Mouse (Mus musculus): ENCODE measurements around the gene Exd2. TPM values are rescaled to one million over a fixed set of nuclear protein-coding genes. Genes with fewer than 3 reads are reported as not detected.

Exd2 gene
- polyA plus RNA-seq, 1 experiment: 128 TPM

GRCm38 (mm10) chr12:80531585-80531984 lies 68.7 kb downstream of the Exd2 start:
- peaks cover 22% of the 10 kb centered on the region for H3K4me1 ChIP-seq (ENCODE audit: control insufficient read depth, insufficient read depth, low read length)
- H3K4me3 ChIP-seq (ENCODE audit: insufficient read depth, low read length): no peak overlapping the region
- H3K27ac ChIP-seq (ENCODE audit: insufficient read depth, low read length): no peak overlapping the region
- TF ChIP-seq CTCF (IDR thresholded peaks at IDR 0.05; ENCODE audit: extremely low read depth, insufficient read depth, low read length) (no peak), POLR2A (IDR thresholded peaks at IDR 0.05; ENCODE audit: extremely low read depth, insufficient read depth, low read length) (no peak)

DNA sequence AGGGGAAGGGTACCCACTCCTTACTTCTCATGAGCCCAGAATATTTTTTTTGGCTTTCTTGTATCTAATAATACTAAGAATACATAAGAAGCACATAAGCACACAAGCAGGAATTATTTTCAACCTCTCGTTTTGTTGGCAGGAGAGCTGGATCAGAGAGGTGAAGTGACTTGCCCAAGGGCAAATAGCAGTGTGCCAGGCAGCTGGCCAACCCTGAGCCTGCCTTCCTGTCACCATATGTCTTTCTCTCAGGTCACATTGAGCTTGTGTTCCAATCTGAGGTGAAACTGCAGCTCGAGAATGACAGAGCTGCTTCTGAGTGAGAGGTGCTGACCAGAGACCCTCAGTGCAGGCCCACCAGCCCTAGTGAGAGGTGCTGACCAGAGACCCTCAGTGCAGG lies 71.0 kb downstream of the Exd2 start:
- H3K4me1 ChIP-seq (ENCODE audit: control insufficient read depth, insufficient read depth, low read length): peaks cover 17% of the 10 kb centered on the region
- H3K4me3 ChIP-seq (ENCODE audit: insufficient read depth, low read length): no peak overlapping the region
- no peak overlapping the region for H3K27ac ChIP-seq (ENCODE audit: insufficient read depth, low read length)
- no peak for TF ChIP-seq POLR2A (IDR thresholded peaks at IDR 0.05; ENCODE audit: extremely low read depth, insufficient read depth, low read length)
- TF ChIP-seq CTCF (IDR thresholded peaks at IDR 0.05; ENCODE audit: extremely low read depth, insufficient read depth, low read length): no peak

GRCm38 (mm10) chr12:80537313-80537712 lies 74.4 kb downstream of the Exd2 start:
- Histone ChIP-seq H3K27ac (ENCODE audit: insufficient read depth, low read length) (no peak overlapping the region), H3K4me1 (ENCODE audit: control insufficient read depth, insufficient read depth, low read length) (peaks cover 10% of the 10 kb centered on the region), H3K4me3 (ENCODE audit: insufficient read depth, low read length) (no peak overlapping the region)
- TF ChIP-seq POLR2A (IDR thresholded peaks at IDR 0.05; ENCODE audit: extremely low read depth, insufficient read depth, low read length) (no peak), CTCF (IDR thresholded peaks at IDR 0.05; ENCODE audit: extremely low read depth, insufficient read depth, low read length) (no peak)

GRCm38 (mm10) chr12:80538311-80538710 lies 75.4 kb downstream of the Exd2 start:
- TF ChIP-seq POLR2A (IDR thresholded peaks at IDR 0.05; ENCODE audit: extremely low read depth, insufficient read depth, low read length) (no peak), CTCF (IDR thresholded peaks at IDR 0.05; ENCODE audit: extremely low read depth, insufficient read depth, low read length) (no peak)
- H3K27ac ChIP-seq (ENCODE audit: insufficient read depth, low read length): no peak overlapping the region
- H3K4me3 ChIP-seq (ENCODE audit: insufficient read depth, low read length): no peak overlapping the region
- peaks cover 10% of the 10 kb centered on the region for H3K4me1 ChIP-seq (ENCODE audit: control insufficient read depth, insufficient read depth, low read length)

DNA sequence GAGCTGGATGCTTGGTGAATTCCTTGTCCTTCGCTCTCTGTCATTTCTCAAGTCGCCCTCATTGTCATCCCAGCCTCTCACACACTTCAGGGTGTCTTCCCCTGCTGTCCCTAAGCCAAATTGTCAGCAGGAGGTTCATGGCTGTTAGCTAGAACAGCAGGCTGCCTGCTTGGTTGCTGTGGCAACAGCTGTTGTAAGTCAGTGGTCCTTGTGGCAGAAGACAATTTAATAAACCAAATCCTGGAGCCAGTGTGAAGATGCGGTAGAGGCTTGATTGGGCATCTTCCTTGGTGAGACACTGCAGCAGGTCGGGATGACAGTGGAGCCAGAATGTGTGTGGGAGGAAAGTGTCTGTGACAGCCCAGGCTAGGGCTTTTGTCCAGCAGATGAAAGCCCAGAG lies 82.4 kb downstream of the Exd2 start:
- Histone ChIP-seq H3K4me1 (ENCODE audit: control insufficient read depth, insufficient read depth, low read length) (peaks cover 6% of the 10 kb centered on the region), H3K27ac (ENCODE audit: insufficient read depth, low read length) (no peak overlapping the region), H3K4me3 (ENCODE audit: insufficient read depth, low read length) (no peak overlapping the region)
- no peak for TF ChIP-seq POLR2A (IDR thresholded peaks at IDR 0.05; ENCODE audit: extremely low read depth, insufficient read depth, low read length)
- no peak for TF ChIP-seq CTCF (IDR thresholded peaks at IDR 0.05; ENCODE audit: extremely low read depth, insufficient read depth, low read length)

DNA sequence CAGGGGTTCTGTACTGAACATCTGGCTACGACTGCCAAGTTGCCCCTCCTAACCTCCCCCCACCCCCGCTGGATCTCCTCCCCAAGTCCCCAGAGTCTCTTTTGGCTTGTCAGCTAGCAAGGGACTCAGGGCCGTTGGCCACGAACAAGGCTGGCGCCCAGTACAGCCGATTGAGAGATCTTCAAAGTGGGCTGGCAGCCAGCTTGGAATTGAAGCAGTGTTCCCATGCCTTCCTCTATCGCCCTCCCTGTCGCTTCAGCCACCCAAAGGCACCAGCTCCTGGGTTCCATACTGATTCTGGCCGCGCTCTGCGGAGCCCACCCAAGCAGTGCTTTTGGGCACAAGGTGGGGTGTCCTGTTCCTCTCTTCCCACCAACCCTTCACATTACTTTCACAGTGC lies 86.8 kb downstream of the Exd2 start:
- TF ChIP-seq CTCF (IDR thresholded peaks at IDR 0.05; ENCODE audit: extremely low read depth, insufficient read depth, low read length) (no peak), POLR2A (IDR thresholded peaks at IDR 0.05; ENCODE audit: extremely low read depth, insufficient read depth, low read length) (no peak)
- no peak overlapping the region for H3K27ac ChIP-seq (ENCODE audit: insufficient read depth, low read length)
- peaks cover 6% of the 10 kb centered on the region for H3K4me1 ChIP-seq (ENCODE audit: control insufficient read depth, insufficient read depth, low read length)
- H3K4me3 ChIP-seq (ENCODE audit: insufficient read depth, low read length): no peak overlapping the region

Other genes with a start within 250 kb of the Exd2 start
- 96.3 and 99.3 TPM in 2 replicates for gene Actn1, start 202.7 kb upstream of the Exd2 start, polyA plus RNA-seq (2012; rRNA removed)
- 49.4 and 51.2 TPM in 2 replicates for gene Dcaf5, start 26.5 kb upstream of the Exd2 start, polyA plus RNA-seq (2012; rRNA removed)
- gene Galnt16, start 55.2 kb downstream of the Exd2 start, polyA plus RNA-seq (2012; rRNA removed): 30.7 and 32.5 TPM in 2 replicates
- gene Slc39a9, start 180.8 kb downstream of the Exd2 start, polyA plus RNA-seq (2012; rRNA removed): 28.8 and 31.0 TPM in 2 replicates
- gene Erh, start 181.2 kb downstream of the Exd2 start, polyA plus RNA-seq (2012; rRNA removed): 87.9 and 89.3 TPM in 2 replicates
- gene Plekhd1, start 229.5 kb downstream of the Exd2 start, polyA plus RNA-seq (2012; rRNA removed): 2.3 and 2.6 TPM in 2 replicates

Measured in cortical plate, adult 2 months (tissue).